Mouse (Mus musculus) kidney, adult 2 months (tissue): ENCODE measurements at regions not wholly inside any gene's neighbourhood (a gene's known extent, or its start where the extent isn't known, plus 50 kb on each side); places are given as distances from the start of the nearest gene placed in this dataset.

Source experiments
- CTCF ChIP-seq: fragments of 200-500 bp; conservative IDR thresholded peaks from 2 replicates; pipeline ENCODE4 v1.5.1; 2011; ENCODE audit warnings: low read depth, mild to moderate bottlenecking, control low read depth, low read length, moderate library complexity, mixed read lengths; ENCODE audit not compliant: insufficient read depth, insufficient read length
- POLR2A ChIP-seq: fragments of 200-500 bp; IDR thresholded peaks from one replicate; pipeline ENCODE4 v1.6.1; 2011; ENCODE audit warnings: low read depth, low read length, control low read depth

GRCm38 (mm10) chr6:59684985-59685384 is 258.9 kb upstream of the Gprin3 start:
- TF ChIP-seq CTCF (no peak), POLR2A (no peak)
